Mouse (Mus musculus) heart, embryonic 16.5 days (tissue): ENCODE measurements at regions not wholly inside any gene's neighbourhood (a gene's known extent, or its start where the extent isn't known, plus 50 kb on each side); places are given as distances from the start of the nearest gene placed in this dataset.

Experiments used
- ATAC-seq: fragments of 200-750 bp; cut with Nextera tagmentation; replicated peaks from 2 replicates; pipeline ENCODE4 v1.8.0; 2017; ENCODE audit warnings: moderate number of reproducible peaks; ENCODE audit not compliant: insufficient read depth, low FRiP score; ENCODE audit errors: extremely low read depth
- H3K27ac ChIP-seq: fragments of 300-500 bp; sonication (generic); 2 replicates; pipeline ENCODE4 v1.5.1; 2014; ENCODE audit warnings: mild to moderate bottlenecking, low read length, control low read depth, moderate library complexity
- H3K27me3 ChIP-seq: fragments of 300-500 bp; sonication (generic); 2 replicates; pipeline ENCODE4 v1.6.1; 2014; ENCODE audit warnings: low read length, mixed read lengths; ENCODE audit not compliant: control insufficient read depth, insufficient read depth
- H3K36me3 ChIP-seq: fragments of 300-500 bp; sonication (generic); 2 replicates; pipeline ENCODE4 v1.6.1; 2014; ENCODE audit not compliant: control insufficient read depth, insufficient read depth
- H3K4me1 ChIP-seq: fragments of 300-500 bp; sonication (generic); 2 replicates; pipeline ENCODE4 v1.6.1; 2014; ENCODE audit warnings: low read length, mixed read lengths; ENCODE audit not compliant: control insufficient read depth, insufficient read depth
- H3K4me2 ChIP-seq: fragments of 300-500 bp; sonication (generic); 2 replicates; pipeline ENCODE4 v1.6.1; 2014; ENCODE audit warnings: low read depth, mild to moderate bottlenecking, control low read depth, low read length
- H3K4me3 ChIP-seq: fragments of 300-500 bp; sonication (generic); 2 replicates; pipeline ENCODE4 v1.5.1; 2014; ENCODE audit warnings: mild to moderate bottlenecking, control low read depth, low read length
- H3K9ac ChIP-seq: fragments of 300-500 bp; sonication (generic); 2 replicates; pipeline ENCODE4 v1.6.1; 2014; ENCODE audit warnings: low read length, control low read depth
- H3K9me3 ChIP-seq: fragments of 300-500 bp; sonication (generic); replicated peaks from 2 replicates; pipeline ENCODE4 v1.6.1; 2016; ENCODE audit warnings: low read length; ENCODE audit not compliant: control insufficient read depth
- WGBS: fragments of 180-500 bp; shearing (Covaris S2); extraction: QIAGEN DNeasy Blood & Tissue Kit; methylation state at CpG from one replicate; pipeline ENCODE4 v1.1.7; 2014; 5-methylcytosine and 5-hydroxymethylcytosine counted together

DNA sequence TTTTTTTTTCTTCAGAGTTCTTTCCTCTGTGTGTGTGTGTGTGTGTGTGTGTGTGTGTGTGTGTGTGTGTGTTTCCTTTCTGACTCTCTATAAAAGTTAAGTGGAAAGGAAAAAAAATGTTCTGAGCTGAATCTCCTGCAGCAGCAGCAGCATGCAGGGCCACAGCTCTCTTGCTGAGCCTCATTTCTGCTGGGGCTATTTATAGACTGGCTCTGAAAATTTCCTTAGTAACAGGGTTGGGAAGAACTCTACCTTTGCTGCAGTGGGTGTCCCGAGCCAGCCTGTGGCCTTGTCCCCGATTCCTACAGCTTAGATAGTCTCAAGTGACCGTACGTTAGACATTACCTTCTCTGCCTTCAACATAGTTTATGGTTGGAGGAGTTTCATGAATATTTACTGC, 1075.6 kb downstream of the Synb start:
- H3K4me2 ChIP-seq = no peak overlapping the region

DNA sequence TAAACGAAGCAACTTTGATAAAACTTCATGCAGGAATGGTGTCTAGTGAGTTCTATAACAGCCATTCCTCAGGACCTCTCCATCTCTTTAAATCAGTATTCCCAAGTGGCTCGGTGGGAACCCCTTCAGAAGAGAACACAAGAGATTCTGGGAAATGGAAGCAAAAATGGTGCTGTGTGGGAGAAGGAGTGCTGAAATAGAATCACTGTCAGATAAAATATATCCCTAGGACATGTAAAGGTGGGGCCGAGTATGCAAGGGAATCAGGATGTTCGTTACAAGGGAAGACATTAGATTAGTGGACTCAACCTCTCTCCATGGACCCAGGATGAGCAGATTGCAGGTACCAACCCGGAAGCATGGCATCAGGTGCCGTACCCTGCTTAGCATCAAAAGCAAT, 1076.1 kb downstream of the Synb start:
- H3K27me3 ChIP-seq = no peaks in the 10 kb centered on the region
- H3K9ac ChIP-seq = no peak overlapping the region
- H3K9me3 ChIP-seq = no peaks in the 10 kb centered on the region
- H3K4me1 ChIP-seq = peaks cover 12% of the 10 kb centered on the region
- no peak overlapping the region for H3K27ac ChIP-seq
- no peak for ATAC-seq
- H3K4me3 ChIP-seq = no peak overlapping the region
- no peak overlapping the region for H3K4me2 ChIP-seq
- H3K36me3 ChIP-seq = no peaks in the 10 kb centered on the region
- WGBS = 58% methylated on average over 6 of the region's 6 CpGs

More for the DNA sequence above, 1075.6 kb downstream of the Synb start:
- ATAC-seq = no peak
- H3K9me3 ChIP-seq = no peaks in the 10 kb centered on the region
- no peak overlapping the region for H3K9ac ChIP-seq
- 37% methylated on average over 4 of the region's 4 CpGs for WGBS
- H3K27me3 ChIP-seq = no peaks in the 10 kb centered on the region
- peaks cover 12% of the 10 kb centered on the region for H3K4me1 ChIP-seq
- H3K36me3 ChIP-seq = no peaks in the 10 kb centered on the region
- no peak overlapping the region for H3K4me3 ChIP-seq
- 0 out of 2 replicates have a peak overlapping the region, but pooled peaks have one; percentile 12 for H3K27ac ChIP-seq

DNA sequence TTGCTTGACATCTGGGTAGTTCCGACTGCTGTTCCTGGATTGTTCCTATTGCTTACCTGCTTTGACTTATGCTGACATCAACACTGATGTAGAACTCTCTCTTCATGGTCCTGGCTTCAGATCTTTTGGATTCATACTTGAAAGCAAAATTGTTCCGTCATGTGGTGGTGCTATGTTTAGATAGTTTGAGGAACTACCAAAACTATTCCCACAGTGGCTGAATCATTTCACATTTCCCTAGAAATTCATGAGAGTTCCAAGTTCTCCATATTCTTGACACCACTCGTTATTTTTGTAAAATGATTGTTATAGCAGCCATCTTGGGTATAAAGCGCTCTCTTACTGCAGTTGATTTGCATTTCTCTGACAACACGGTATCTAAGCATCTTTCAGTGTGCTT, 1080.2 kb downstream of the Synb start:
- H3K9me3 ChIP-seq = no peaks in the 10 kb centered on the region
- peaks cover 3% of the 10 kb centered on the region for H3K4me1 ChIP-seq
- no peak overlapping the region for H3K4me2 ChIP-seq
- no peak overlapping the region for H3K9ac ChIP-seq
- no peaks in the 10 kb centered on the region for H3K36me3 ChIP-seq
- no peak overlapping the region for H3K4me3 ChIP-seq
- no peak for ATAC-seq
- WGBS = 83% methylated on average over 5 of the region's 5 CpGs
- H3K27ac ChIP-seq = no peak overlapping the region
- no peaks in the 10 kb centered on the region for H3K27me3 ChIP-seq

DNA sequence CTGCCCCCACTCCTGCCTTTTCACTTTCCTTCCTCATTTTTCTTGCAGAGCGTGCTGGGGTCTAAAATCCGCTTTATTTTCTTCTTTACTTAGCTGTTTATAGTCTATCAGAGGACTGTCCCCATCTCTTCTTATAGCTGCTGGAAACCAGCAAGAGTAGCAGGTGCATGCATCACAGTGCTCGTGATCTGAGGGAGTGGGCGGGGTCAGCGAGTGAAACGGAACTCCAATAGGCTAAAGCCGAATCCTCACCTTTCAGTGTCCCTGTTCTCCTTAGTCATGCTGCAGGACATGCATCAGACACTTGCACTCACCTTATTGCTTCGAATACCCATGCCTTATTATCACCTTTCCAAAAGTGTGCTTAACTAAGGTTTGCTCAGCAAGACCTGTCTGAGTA, 1095.3 kb downstream of the Synb start:
- Histone ChIP-seq H3K27me3 (no peaks in the 10 kb centered on the region; the same call in 1 of the 2 replicates), H3K4me2 (peak overlapping the region; percentile 27; the same call in 1 of the 2 replicates), H3K27ac (no peak overlapping the region), H3K36me3 (no peaks in the 10 kb centered on the region), H3K4me3 (no peak overlapping the region), H3K9me3 (no peaks in the 10 kb centered on the region), H3K4me1 (peaks cover 3% of the 10 kb centered on the region; the same call in 1 of the 2 replicates), H3K9ac (no peak overlapping the region)
- WGBS = 11% methylated on average over 8 of the region's 8 CpGs
- no peak for ATAC-seq

DNA sequence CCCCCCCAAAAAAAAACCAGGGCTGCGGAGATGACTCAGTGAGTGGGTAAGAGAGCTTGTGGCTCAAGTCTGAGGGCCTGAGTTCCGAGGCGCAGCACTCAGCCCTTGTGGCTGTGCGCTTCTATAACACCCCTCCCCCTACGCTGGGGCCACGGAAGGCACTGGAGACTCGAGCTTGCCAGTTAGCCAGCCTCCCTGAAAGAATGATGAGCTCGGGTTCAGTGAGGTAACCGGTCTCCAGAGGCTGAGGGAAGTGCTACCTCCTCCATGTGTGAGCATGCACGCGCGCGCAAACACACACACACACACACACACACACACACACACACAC, 1096.7 kb downstream of the Synb start:
- ATAC-seq = no peak
- Histone ChIP-seq H3K9ac (no peak overlapping the region), H3K4me1 (peaks cover 3% of the 10 kb centered on the region; the same call in 1 of the 2 replicates), H3K27me3 (no peaks in the 10 kb centered on the region; the same call in 1 of the 2 replicates), H3K9me3 (no peaks in the 10 kb centered on the region), H3K36me3 (no peaks in the 10 kb centered on the region), H3K4me3 (no peak overlapping the region), H3K27ac (no peak overlapping the region), H3K4me2 (peak overlapping the region; percentile 26; the same call in 1 of the 2 replicates)
- 16% methylated on average over 13 of the region's 13 CpGs for WGBS

DNA sequence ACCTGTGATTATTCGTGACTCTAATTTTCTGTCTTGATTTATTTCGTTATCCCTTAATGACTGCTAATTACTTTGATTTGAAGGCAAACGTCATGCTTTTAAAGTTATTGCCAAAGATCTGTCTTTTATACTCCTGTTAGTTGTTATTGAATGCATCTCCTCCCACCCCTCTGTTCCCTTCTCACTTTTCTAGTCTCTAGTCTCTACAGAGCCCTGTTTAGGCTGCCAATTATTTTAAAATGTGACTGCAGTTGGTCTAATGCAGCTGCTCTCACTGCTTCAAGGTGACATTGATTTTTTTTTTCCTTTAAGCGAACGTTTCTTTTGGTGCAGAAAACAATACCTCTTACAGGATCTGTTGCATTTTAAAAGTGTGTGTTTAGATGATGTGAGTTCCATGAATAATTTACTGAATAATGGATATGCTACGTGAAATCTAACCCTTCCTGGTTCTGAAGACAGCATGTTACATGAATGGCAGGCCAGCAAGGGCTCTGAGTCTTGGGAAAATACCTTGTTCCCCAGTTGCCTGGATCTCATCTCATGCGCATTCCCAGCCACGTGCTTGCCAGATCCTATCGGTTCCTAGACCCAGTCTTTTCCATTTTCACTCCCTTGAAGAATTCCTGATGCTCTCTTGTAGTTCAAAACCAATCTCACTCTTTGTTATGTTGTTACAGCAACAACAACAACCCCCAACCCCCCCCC, 1097.2 kb downstream of the Synb start:
- peak overlapping the region; percentile 26; the same call in 1 of the 2 replicates for H3K4me2 ChIP-seq
- H3K9me3 ChIP-seq = no peaks in the 10 kb centered on the region
- no peak overlapping the region for H3K4me3 ChIP-seq
- no peak overlapping the region for H3K27ac ChIP-seq
- H3K36me3 ChIP-seq = no peaks in the 10 kb centered on the region
- no peak for ATAC-seq
- H3K4me1 ChIP-seq = peaks cover 3% of the 10 kb centered on the region; the same call in 1 of the 2 replicates
- WGBS = 42% methylated on average over 9 of the region's 9 CpGs
- no peak overlapping the region for H3K9ac ChIP-seq
- no peaks in the 10 kb centered on the region; the same call in 1 of the 2 replicates for H3K27me3 ChIP-seq

DNA sequence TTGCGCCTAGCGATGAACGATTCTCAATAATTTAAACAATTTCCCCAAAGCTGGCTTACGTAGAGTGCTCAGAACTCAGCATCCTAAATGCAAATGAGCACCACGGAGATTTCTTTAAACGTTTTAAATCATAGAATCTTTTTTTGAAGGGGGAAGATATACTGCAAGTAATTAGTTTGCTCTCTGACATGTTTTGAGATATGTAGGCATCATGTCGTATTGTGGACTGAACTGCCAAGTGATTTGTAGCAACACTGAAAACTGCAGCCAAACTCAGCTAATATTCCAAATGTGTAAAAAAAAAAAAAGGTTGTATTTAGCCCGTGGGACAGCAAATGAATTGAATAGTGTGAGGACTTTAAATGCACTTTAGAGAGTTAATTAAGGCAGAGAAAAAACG, 1097.9 kb downstream of the Synb start:
- H3K27me3 ChIP-seq = no peaks in the 10 kb centered on the region; the same call in 1 of the 2 replicates
- ATAC-seq = no peak
- WGBS = 76% methylated on average over 9 of the region's 9 CpGs

DNA sequence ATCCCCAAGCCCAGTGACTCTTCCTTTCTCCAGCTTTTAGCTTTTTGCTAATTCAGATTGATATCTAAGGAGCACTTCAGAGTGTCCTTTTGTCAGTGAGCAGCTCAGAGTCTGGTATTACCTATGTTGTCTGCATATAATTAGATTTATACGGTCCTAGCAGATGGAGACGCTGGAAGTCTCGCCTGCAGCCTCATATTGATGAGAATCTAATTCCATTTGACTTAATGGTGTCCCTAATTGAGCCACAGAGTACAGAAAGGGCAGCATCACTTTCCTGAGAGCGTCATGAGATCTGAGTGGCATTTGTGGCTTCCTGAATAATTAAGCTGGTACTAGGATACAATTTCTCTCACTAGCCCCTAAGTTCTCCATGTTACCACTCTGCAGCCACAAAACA, 1104.2 kb downstream of the Synb start:
- Histone ChIP-seq H3K9me3 (no peaks in the 10 kb centered on the region), H3K27ac (no peak overlapping the region), H3K4me1 (no peaks in the 10 kb centered on the region), H3K27me3 (no peaks in the 10 kb centered on the region), H3K9ac (no peak overlapping the region), H3K4me3 (no peak overlapping the region), H3K36me3 (no peaks in the 10 kb centered on the region), H3K4me2 (no peak overlapping the region)
- ATAC-seq = no peak
- 67% methylated on average over 4 of the region's 4 CpGs for WGBS

More for the DNA sequence above, 1097.9 kb downstream of the Synb start:
- no peaks in the 10 kb centered on the region for H3K9me3 ChIP-seq
- no peaks in the 10 kb centered on the region for H3K36me3 ChIP-seq
- no peak overlapping the region for H3K9ac ChIP-seq
- no peak overlapping the region for H3K27ac ChIP-seq
- no peak overlapping the region for H3K4me3 ChIP-seq
- H3K4me1 ChIP-seq = peaks cover 3% of the 10 kb centered on the region; the same call in 1 of the 2 replicates
- H3K4me2 ChIP-seq = no peak overlapping the region

DNA sequence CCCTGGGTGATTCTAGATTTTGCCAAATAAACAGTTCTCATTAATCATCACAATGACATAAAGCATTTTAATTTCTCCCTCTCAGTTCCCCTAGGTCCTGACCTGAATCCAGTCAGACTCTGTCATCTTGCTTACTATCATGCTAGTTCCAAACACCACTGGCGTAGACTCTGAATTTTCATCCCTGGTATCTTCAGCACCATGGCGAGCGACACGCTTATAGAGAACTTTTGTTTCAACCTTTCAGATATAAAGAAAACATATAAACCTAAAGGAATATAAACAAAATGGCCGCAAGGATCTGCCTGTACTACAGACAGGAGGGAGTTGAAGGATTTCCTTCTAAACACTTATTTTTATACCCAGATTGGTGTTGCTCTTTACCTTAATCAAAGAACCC, 1105.8 kb downstream of the Synb start:
- Histone ChIP-seq H3K4me1 (no peaks in the 10 kb centered on the region), H3K9ac (no peak overlapping the region), H3K36me3 (no peaks in the 10 kb centered on the region), H3K4me3 (no peak overlapping the region), H3K4me2 (no peak overlapping the region), H3K27ac (no peak overlapping the region), H3K27me3 (no peaks in the 10 kb centered on the region), H3K9me3 (no peaks in the 10 kb centered on the region)
- no peak for ATAC-seq
- 48% methylated on average over 5 of the region's 5 CpGs for WGBS
